Mouse (Mus musculus) Muller cell, postnatal 12 days (primary cell): ENCODE data around the gene Srebf2.
A peak's percentile ranks its signal among the peaks of the same experiment; 100 is the strongest.
"Not testable (repeated sequence)": the region's sequence is repeated elsewhere in the genome, so short reads cannot be mapped to it uniquely, and the experiment has no call there.

Experiments
- DNase-seq: peaks from one replicate; pipeline ENCODE4 v3.0.0-alpha.2; 2015; ENCODE audit errors: inconsistent ontology term

Gene Srebf2

GRCm38 (mm10) chr15:82224602-82225215, 77.7 kb downstream of the Srebf2 start:
- DNase-seq = no peak

- no peak for DNase-seq
Observed at GRCm38 (mm10) chr15:82225769-82226168, 78.8 kb downstream of the Srebf2 start.

GRCm38 (mm10) chr15:82229542-82230045, 82.6 kb downstream of the Srebf2 start:
- DNase-seq = no peak

- DNase-seq = no peak
Observed at GRCm38 (mm10) chr15:82230098-82230611, 83.2 kb downstream of the Srebf2 start.

GRCm38 (mm10) chr15:82231100-82231499, 84.1 kb downstream of the Srebf2 start:
- DNase-seq = no peak

- DNase-seq = no peak
Observed at GRCm38 (mm10) chr15:82231591-82232378, 84.8 kb downstream of the Srebf2 start.

GRCm38 (mm10) chr15:82232651-82233050, 85.7 kb downstream of the Srebf2 start:
- DNase-seq = no peak

- DNase-seq = no peak
Observed at GRCm38 (mm10) chr15:82235661-82236060, 88.7 kb downstream of the Srebf2 start.

- peak; percentile 61 for DNase-seq
Observed at GRCm38 (mm10) chr15:82236565-82236964, 89.6 kb downstream of the Srebf2 start.

GRCm38 (mm10) chr15:82243311-82243710, 96.3 kb downstream of the Srebf2 start:
- DNase-seq = no peak

- peak; percentile 20 for DNase-seq
Observed at GRCm38 (mm10) chr15:82243742-82244114, 96.7 kb downstream of the Srebf2 start.

GRCm38 (mm10) chr15:82244115-82244804, 97.3 kb downstream of the Srebf2 start, which contains the start of gene Cenpm:
Gene Cenpm (minus strand): TSS chr15:82244748.
- DNase-seq = peak; percentile 93

GRCm38 (mm10) chr15:82244805-82245161, 97.8 kb downstream of the Srebf2 start:
- DNase-seq = not testable (repeated sequence)

- DNase-seq = no peak
Observed at GRCm38 (mm10) chr15:82247131-82247776, 100.3 kb downstream of the Srebf2 start.

- DNase-seq = no peak
Observed at GRCm38 (mm10) chr15:82251579-82251978, 104.6 kb downstream of the Srebf2 start.

- no peak for DNase-seq
Observed at GRCm38 (mm10) chr15:82252097-82252496, 105.1 kb downstream of the Srebf2 start, which contains the start of gene 1500009C09Rik. Gene 1500009C09Rik (plus strand): TSS chr15:82252397.
